Mouse (Mus musculus) limb, embryonic 12.5 days (tissue): ENCODE measurements around the gene Gm49630. TPM values are rescaled to one million over a fixed set of nuclear protein-coding genes. Genes with fewer than 3 reads are reported as not detected.
"Not testable (repeated sequence)": the region's sequence is repeated elsewhere in the genome, so short reads cannot be mapped to it uniquely, and the experiment has no call there.

Experiments
- ATAC-seq: fragments of 200-750 bp; cut with Nextera tagmentation; 2 replicates; pipeline ENCODE4 v1.8.0; 2017; ENCODE audit warnings: low read depth, moderate TSS enrichment; ENCODE audit not compliant: insufficient number of reproducible peaks, insufficient read depth, low FRiP score, low TSS enrichment
- H3K27ac ChIP-seq: fragments of 300-500 bp; sonication (generic); 2 replicates; pipeline ENCODE4 v1.5.1; 2016; ENCODE audit warnings: mild to moderate bottlenecking, moderate library complexity
- H3K27me3 ChIP-seq: fragments of 300-500 bp; sonication (generic); 2 replicates; pipeline ENCODE4 v1.6.1; 2016; ENCODE audit warnings: mild to moderate bottlenecking, moderate library complexity
- H3K36me3 ChIP-seq: fragments of 300-500 bp; sonication (generic); 2 replicates; pipeline ENCODE4 v1.6.1; 2016; ENCODE audit warnings: mild to moderate bottlenecking, moderate library complexity
- H3K4me1 ChIP-seq: fragments of 300-500 bp; sonication (generic); replicated peaks from 2 replicates; pipeline ENCODE4 v1.6.1; 2016
- H3K4me2 ChIP-seq: fragments of 300-500 bp; sonication (generic); 2 replicates; pipeline ENCODE4 v1.6.1; 2016; ENCODE audit warnings: mild to moderate bottlenecking, moderate library complexity
- H3K4me3 ChIP-seq: fragments of 300-500 bp; sonication (generic); replicated peaks from 2 replicates; pipeline ENCODE4 v1.5.1; 2016; ENCODE audit warnings: mild to moderate bottlenecking
- H3K9ac ChIP-seq: fragments of 300-500 bp; sonication (generic); replicated peaks from 2 replicates; pipeline ENCODE4 v1.6.1; 2016; ENCODE audit warnings: mild to moderate bottlenecking, moderate library complexity
- H3K9me3 ChIP-seq: fragments of 300-500 bp; sonication (generic); 2 replicates; pipeline ENCODE4 v1.6.1; 2016; ENCODE audit warnings: mild to moderate bottlenecking, moderate library complexity
- WGBS: fragments of 180-500 bp; shearing (Covaris S2); methylation state at CpG from one replicate; pipeline ENCODE4 v1.1.7; 2016; 5-methylcytosine and 5-hydroxymethylcytosine counted together
- polyA plus RNA-seq: library from polyadenylated mRNA; unstranded; fragments of >200 nt; fragmentation: Nextera tagmentation; extraction: Ambion mirVana; gene quantifications from 2 replicates; pipeline ENCODE4 v1.2.1, GENCODE M21; 2016

Gene Gm49630
- polyA plus RNA-seq, 1 experiment from 2014 or later, result not detected

- not testable (repeated sequence) for H3K4me2 ChIP-seq, ATAC-seq, H3K4me1 ChIP-seq, H3K9ac ChIP-seq, H3K9me3 ChIP-seq, H3K4me3 ChIP-seq, H3K27me3 ChIP-seq, H3K27ac ChIP-seq, H3K36me3 ChIP-seq
- 79% methylated on average over 8 of the region's 8 CpGs for WGBS
These were observed 17.2 kb upstream of the Gm49630 start for GRCm38 (mm10) chr17:7388958-7389356.

- H3K36me3 ChIP-seq, H3K4me2 ChIP-seq, H3K9me3 ChIP-seq, H3K9ac ChIP-seq, H3K27ac ChIP-seq, H3K27me3 ChIP-seq, H3K4me3 ChIP-seq, ATAC-seq, H3K4me1 ChIP-seq: not testable (repeated sequence)
- no CpG with 5 or more reads among the region's 2 CpGs for WGBS
These were observed 16.7 kb upstream of the Gm49630 start for GRCm38 (mm10) chr17:7388341-7388957.

GRCm38 (mm10) chr17:7386016-7386415 lies 14.2 kb upstream of the Gm49630 start:
- H3K9ac ChIP-seq, H3K27me3 ChIP-seq, H3K27ac ChIP-seq, H3K4me2 ChIP-seq, H3K4me3 ChIP-seq, H3K9me3 ChIP-seq, H3K36me3 ChIP-seq, H3K4me1 ChIP-seq, ATAC-seq: not testable (repeated sequence)
- 72% methylated on average over 8 of the region's 8 CpGs for WGBS

GRCm38 (mm10) chr17:7385364-7385763 lies 13.6 kb upstream of the Gm49630 start, which contains the start of gene Unc93a2:
Unc93a2 (minus strand) TSS chr17:7385464.
- not testable (repeated sequence) for H3K36me3 ChIP-seq, H3K27ac ChIP-seq, H3K27me3 ChIP-seq, H3K4me1 ChIP-seq, H3K4me2 ChIP-seq, ATAC-seq, H3K9ac ChIP-seq, H3K4me3 ChIP-seq, H3K9me3 ChIP-seq
- WGBS, result 62% methylated on average over 3 of the region's 3 CpGs

- not testable (repeated sequence) for ATAC-seq, H3K9me3 ChIP-seq, H3K4me2 ChIP-seq, H3K9ac ChIP-seq, H3K27me3 ChIP-seq, H3K4me1 ChIP-seq, H3K27ac ChIP-seq, H3K4me3 ChIP-seq, H3K36me3 ChIP-seq
- 77% methylated on average over 12 of the region's 13 CpGs for WGBS
These were observed 11.7 kb upstream of the Gm49630 start for GRCm38 (mm10) chr17:7383167-7384143.

- H3K27me3 ChIP-seq, H3K4me1 ChIP-seq, H3K9ac ChIP-seq, H3K4me2 ChIP-seq, ATAC-seq, H3K4me3 ChIP-seq, H3K27ac ChIP-seq, H3K9me3 ChIP-seq, H3K36me3 ChIP-seq: not testable (repeated sequence)
- 96% methylated on average over 1 of the region's 3 CpGs for WGBS
These were observed 10.9 kb upstream of the Gm49630 start for GRCm38 (mm10) chr17:7382711-7383110.

GRCm38 (mm10) chr17:7377907-7378306 lies 6.1 kb upstream of the Gm49630 start:
- not testable (repeated sequence) for H3K9me3 ChIP-seq, H3K27ac ChIP-seq, H3K9ac ChIP-seq, H3K4me2 ChIP-seq, H3K27me3 ChIP-seq, ATAC-seq, H3K4me3 ChIP-seq, H3K36me3 ChIP-seq, H3K4me1 ChIP-seq
- 56% methylated on average over 2 of the region's 3 CpGs for WGBS

GRCm38 (mm10) chr17:7376951-7377700 lies 5.3 kb upstream of the Gm49630 start:
- not testable (repeated sequence) for H3K4me2 ChIP-seq, ATAC-seq, H3K27me3 ChIP-seq, H3K27ac ChIP-seq, H3K9me3 ChIP-seq, H3K36me3 ChIP-seq, H3K9ac ChIP-seq, H3K4me1 ChIP-seq, H3K4me3 ChIP-seq
- 82% methylated on average over 1 of the region's 3 CpGs for WGBS

GRCm38 (mm10) chr17:7369401-7369800 lies 2.4 kb downstream of the Gm49630 start:
- not testable (repeated sequence) for H3K4me1 ChIP-seq, H3K27me3 ChIP-seq, H3K27ac ChIP-seq, H3K9ac ChIP-seq, H3K36me3 ChIP-seq, ATAC-seq, H3K4me3 ChIP-seq, H3K4me2 ChIP-seq, H3K9me3 ChIP-seq
- WGBS, result 70% methylated on average over 6 of the region's 6 CpGs

- ATAC-seq, H3K36me3 ChIP-seq, H3K4me1 ChIP-seq, H3K9ac ChIP-seq, H3K4me2 ChIP-seq, H3K27ac ChIP-seq, H3K27me3 ChIP-seq, H3K9me3 ChIP-seq, H3K4me3 ChIP-seq: not testable (repeated sequence)
- WGBS, result 55% methylated on average over 5 of the region's 7 CpGs
These were observed 5.0 kb downstream of the Gm49630 start for GRCm38 (mm10) chr17:7366676-7367374.

- H3K4me3 ChIP-seq, H3K27ac ChIP-seq, H3K9me3 ChIP-seq, H3K4me2 ChIP-seq, H3K9ac ChIP-seq, H3K4me1 ChIP-seq, H3K27me3 ChIP-seq, ATAC-seq, H3K36me3 ChIP-seq: not testable (repeated sequence)
- WGBS, result no CpG with 5 or more reads among the region's 1 CpGs
These were observed 5.5 kb downstream of the Gm49630 start for GRCm38 (mm10) chr17:7366265-7366664.
